11 mouse cellular contexts compared by ENCODE assay signal in genomic region chr9:63711580-63712230, GRCm38 (mm10). TPM values are rescaled to one million over a fixed set of nuclear protein-coding genes. Genes with fewer than 3 reads are reported as not detected.
DNase-seq lines count a peak whose midpoint lies in the region; ATAC-seq and TF ChIP-seq lines count a peak whose summit lies in the region.
"Had no signal": no experiment of that assay in that cellular context is flagged by ENCODE, and none has a peak within 500 bp of the region (broad histone marks: within the 10 kb centered on the region; RNA-seq: fewer than 3 reads in every experiment).

No protein-coding gene starts in this region.

- H3K9me3 ChIP-seq in heart, embryonic 13.5 days = peaks cover 3% of the 10 kb centered on the region; the same call in 1 of the 2 replicates
- H3K9me3 ChIP-seq in lung, embryonic 16.5 days (ENCODE audit: control insufficient read depth, low read length) = peaks cover 6% of the 10 kb centered on the region; the same call in 1 of the 2 replicates
- H3K9me3 ChIP-seq in forebrain, embryonic 16.5 days (ENCODE audit: control insufficient read depth, low read length) = no peaks in the 10 kb centered on the region
- H3K9me3 ChIP-seq: hindbrain, embryonic 13.5 days had no signal

- H3K4me2 ChIP-seq in heart, embryonic 13.5 days = no peak overlapping the region
- no peak overlapping the region for H3K4me2 ChIP-seq in lung, embryonic 16.5 days (ENCODE audit: low read depth, low read length)
- H3K4me2 ChIP-seq in forebrain, embryonic 16.5 days (ENCODE audit: low read length) = no peak overlapping the region
- H3K4me2 ChIP-seq: hindbrain, embryonic 13.5 days; liver, embryonic 13.5 days had no signal

- no peak overlapping the region for H3K4me3 ChIP-seq in gastrocnemius, adult 2 months
- H3K4me3 ChIP-seq in heart, embryonic 13.5 days = no peak overlapping the region
- H3K4me3 ChIP-seq in lung, embryonic 16.5 days (ENCODE audit: low read length) = no peak overlapping the region
- no peak overlapping the region for H3K4me3 ChIP-seq in forebrain, embryonic 16.5 days (replicated peaks; ENCODE audit: low read length)
- H3K4me3 ChIP-seq: hindbrain, embryonic 13.5 days; liver, embryonic 13.5 days had no signal

- peak overlapping the region; percentile 75 for H3K27ac ChIP-seq in gastrocnemius, adult 2 months
- H3K27ac ChIP-seq in heart, embryonic 13.5 days (replicated peaks) = peak overlapping the region; percentile 48
- H3K27ac ChIP-seq in lung, embryonic 16.5 days (ENCODE audit: low read length) = no peak overlapping the region
- no peak overlapping the region for H3K27ac ChIP-seq in forebrain, embryonic 16.5 days (ENCODE audit: low read length)
- H3K27ac ChIP-seq: hindbrain, embryonic 13.5 days; liver, embryonic 13.5 days had no signal

- WGBS in heart, embryonic 13.5 days = 51% methylated on average over 13 of the region's 13 CpGs
- 64% methylated on average over 13 of the region's 13 CpGs for WGBS in lung, embryonic 16.5 days
- 88% methylated on average over 13 of the region's 13 CpGs for WGBS in forebrain, embryonic 16.5 days

- no peaks in the 10 kb centered on the region for H3K27me3 ChIP-seq in heart, embryonic 13.5 days (replicated peaks)
- H3K27me3 ChIP-seq in lung, embryonic 16.5 days (ENCODE audit: control insufficient read depth, insufficient read depth, low read depth, low read length) = no peaks in the 10 kb centered on the region
- H3K27me3 ChIP-seq in forebrain, embryonic 16.5 days (replicated peaks; ENCODE audit: control insufficient read depth, insufficient read depth, low read length) = no peaks in the 10 kb centered on the region
- H3K27me3 ChIP-seq: hindbrain, embryonic 13.5 days; liver, embryonic 13.5 days had no signal

- H3K4me1 ChIP-seq in heart, embryonic 13.5 days = peaks cover 81% of the 10 kb centered on the region
- peaks cover 43% of the 10 kb centered on the region for H3K4me1 ChIP-seq in lung, embryonic 16.5 days (replicated peaks; ENCODE audit: control insufficient read depth, insufficient read depth, low read length)
- peaks cover 6% of the 10 kb centered on the region for H3K4me1 ChIP-seq in forebrain, embryonic 16.5 days (replicated peaks; ENCODE audit: control insufficient read depth, insufficient read depth, low read length)

- peaks cover 10% of the 10 kb centered on the region for H3K36me3 ChIP-seq in heart, embryonic 13.5 days
- H3K36me3 ChIP-seq in lung, embryonic 16.5 days (ENCODE audit: control insufficient read depth, insufficient read depth, low read length) = peaks cover 7% of the 10 kb centered on the region; the same call in 1 of the 2 replicates
- H3K36me3 ChIP-seq in forebrain, embryonic 16.5 days (ENCODE audit: control insufficient read depth, insufficient read depth) = no peaks in the 10 kb centered on the region
- H3K36me3 ChIP-seq: hindbrain, embryonic 13.5 days had no signal

- H3K9ac ChIP-seq in heart, embryonic 13.5 days = peak overlapping the region; percentile 42; the same call in 1 of the 2 replicates
- no peak overlapping the region for H3K9ac ChIP-seq in lung, embryonic 16.5 days (ENCODE audit: low read length)
- no peak overlapping the region for H3K9ac ChIP-seq in forebrain, embryonic 16.5 days (replicated peaks; ENCODE audit: low read depth, low read length)
- H3K9ac ChIP-seq: hindbrain, embryonic 13.5 days; liver, embryonic 13.5 days had no signal

- peak; percentile 61 for DNase-seq in gastrocnemius, adult 2 months
- DNase-seq in gastrocnemius, postnatal 36 days = no peak
- peak; percentile 43 for DNase-seq in MN1 (ENCODE audit: low spot score)
- no peak for DNase-seq in embryo, embryonic 10.5 days (ENCODE audit: low spot score)
- DNase-seq in cerebellum, adult 18-20 months = no peak
- DNase-seq: layer of hippocampus, postnatal 36 days; liver, embryonic 13.5 days had no signal

- no peak for TF ChIP-seq CTCF in gastrocnemius, adult 2 months (IDR thresholded peaks at IDR 0.05)

- intact Hi-C loops in gastrocnemius, adult 2 months (cut with DNase I) = no loop called here
- intact Hi-C loops in gastrocnemius, postnatal 36 days (cut with DNase I) = no loop called here

- ATAC-seq in heart, embryonic 13.5 days (ENCODE audit: extremely low read depth, insufficient number of reproducible peaks, low FRiP score, low TSS enrichment) = no peak
- peak; percentile 56 for ATAC-seq in lung, embryonic 16.5 days (ENCODE audit: low read depth)
- no peak for ATAC-seq in forebrain, embryonic 16.5 days

RNA-seq across cellular contexts. Expression of gene Smad3, which starts 46.1 kb away (rescaled TPM):
- total RNA-seq in gastrocnemius, adult 2 months (2021) = 10 to 100 TPM; 61.7 to 75.3 TPM
- total RNA-seq in gastrocnemius, postnatal 36 days (2021) = 10 to 100 TPM; 46.3 to 56.9 TPM
- 11.3 and 11.9 TPM in 2 replicates for polyA plus RNA-seq in heart, embryonic 13.5 days (2015; fragmentation: Nextera tagmentation; extraction: Ambion mirVana)
- polyA plus RNA-seq in lung, embryonic 16.5 days (2015; fragmentation: Nextera tagmentation; extraction: Ambion mirVana) = 18.0 and 19.5 TPM in 2 replicates
- polyA plus RNA-seq in forebrain, embryonic 16.5 days (2015; fragmentation: Nextera tagmentation; extraction: Ambion mirVana) = 7.4 and 7.8 TPM in 2 replicates

Comparison
In these comparisons a context has a peak if more than half of its experiments do, and no peak if none do; other contexts are left out.
1. DNase-seq: peak in gastrocnemius, adult 2 months (single experiment) and MN1 (single experiment); none in gastrocnemius, postnatal 36 days (0 of 2), embryo, embryonic 10.5 days (single experiment) and cerebellum, adult 18-20 months (0 of 2).
2. H3K27ac ChIP-seq: peak in gastrocnemius, adult 2 months (single experiment) and heart, embryonic 13.5 days (single experiment); none in lung, embryonic 16.5 days (single experiment) and forebrain, embryonic 16.5 days (single experiment).